Mouse (Mus musculus): ENCODE measurements around the gene Acod1.

GRCm38 (mm10) chr14:103037016-103037415, 9.8 kb upstream of the Acod1 start:
- TF ChIP-seq CTCF (conservative IDR thresholded peaks at IDR 0.05; ENCODE audit: low read length), result no peak
- TF ChIP-seq NANOG (IDR thresholded peaks at IDR 0.05; ENCODE audit: borderline replicate concordance, low read length), result no peak

Data from E14TG2a.4 (cell line).